Mouse (Mus musculus): ENCODE results near the gene D930048N14Rik. TPM values are rescaled to one million over a fixed set of nuclear protein-coding genes. Genes with fewer than 3 reads are reported as not detected.

Gene D930048N14Rik
- total and polyA plus RNA-seq, 3 experiments: 0.39 to 2.1 TPM; not detected in 1

- peak within 1 kb of the TSS; percentile 83 for H3K9ac ChIP-seq (ENCODE audit: control insufficient read depth, low read depth, low read length, poor library complexity, severe bottlenecking)
- H3K27ac ChIP-seq (ENCODE audit: control insufficient read depth, low read depth, low read length): peak within 1 kb of the TSS; percentile 92
- peaks cover 0 to 36% of the 10 kb centered on the region in 2 experiments; a peak in 2 of 4 replicates for H3K36me3 ChIP-seq (ENCODE audit: control insufficient read depth in 1 of 2, insufficient read depth in 2 of 2, low read length in 2 of 2)
- H3K9me3 ChIP-seq (replicated peaks; ENCODE audit: insufficient read depth, low read length): no peaks in the 10 kb centered on the region
- H3K27me3 ChIP-seq (ENCODE audit: control insufficient read depth in 1 of 2, insufficient read depth in 2 of 2, low read length in 2 of 2): no peaks in the 10 kb centered on the region
- H3K4me3 ChIP-seq (ENCODE audit: control insufficient read depth in 1 of 2, insufficient read depth in 1 of 2, low read depth in 2 of 2, low read length in 2 of 2): peak within 1 kb of the TSS; percentile 69 to 84
- peaks cover 7 to 44% of the 10 kb centered on the region in 2 experiments for H3K4me1 ChIP-seq (ENCODE audit: control insufficient read depth in 1 of 2, insufficient read depth in 2 of 2, low read length in 2 of 2)
- peak; percentile 95 for DNase-seq (ENCODE audit: low read depth, low spot score)
- peaks cover 31% of the 10 kb centered on the region for H3K79me2 ChIP-seq (ENCODE audit: control insufficient read depth, insufficient read depth, low read length, poor library complexity)
- peak; percentile 71 for TF ChIP-seq NELFE (IDR thresholded peaks at IDR 0.05; ENCODE audit: low read depth, low read length)
- TF ChIP-seq MAZ (IDR thresholded peaks at IDR 0.05; ENCODE audit: low read depth, low read length): peak; percentile 7; the same call in 1 of the 2 replicates
- peak; percentile 65; the same call in 1 of the 2 replicates for TF ChIP-seq TBP (IDR thresholded peaks at IDR 0.05; ENCODE audit: low read depth, low read length)
- no peak for TF ChIP-seq USF2 (IDR thresholded peaks at IDR 0.05; ENCODE audit: borderline replicate concordance in 1 of 2, insufficient read depth in 1 of 2, low read depth in 1 of 2, low read length in 2 of 2)
- peak; percentile 76 for TF ChIP-seq MYC (IDR thresholded peaks at IDR 0.05; ENCODE audit: low read depth, low read length)
- 0 out of 2 replicates have a peak, but pooled peaks have one; percentile 47 for TF ChIP-seq E2F4 (IDR thresholded peaks at IDR 0.05; ENCODE audit: borderline replicate concordance, low read depth, low read length)
- peak; percentile 80 for TF ChIP-seq MAX (IDR thresholded peaks at IDR 0.05; ENCODE audit: low read length)
- no peak; the same call in 1 of the 2 replicates for TF ChIP-seq KAT2A (conservative IDR thresholded peaks at IDR 0.05; ENCODE audit: low read depth, low read length)
- TF ChIP-seq SMC3 (IDR thresholded peaks at IDR 0.05; ENCODE audit: low read depth, low read length): peak; percentile 15; the same call in 1 of the 2 replicates
- TF ChIP-seq USF1 (IDR thresholded peaks at IDR 0.05; ENCODE audit: low read depth, low read length): peak; percentile 49
- TF ChIP-seq ZC3H11A (IDR thresholded peaks at IDR 0.05; ENCODE audit: low read depth, low read length): no peak
- TF ChIP-seq TCF12 (IDR thresholded peaks at IDR 0.05; ENCODE audit: low read depth, low read length): peak; percentile 66; the same call in 1 of the 2 replicates
- peak; percentile 80; the same call in 1 of the 2 replicates for TF ChIP-seq UBTF (IDR thresholded peaks at IDR 0.05; ENCODE audit: borderline replicate concordance, insufficient read depth, low read depth, low read length)
- TF ChIP-seq ELF1 (IDR thresholded peaks at IDR 0.05; ENCODE audit: low read depth, low read length): peak; percentile 79
- TF ChIP-seq CTCF (IDR thresholded peaks at IDR 0.05 in 2 of 3, conservative IDR thresholded peaks at IDR 0.05 in 1 of 3; ENCODE audit: control insufficient read depth in 1 of 3, insufficient read depth in 1 of 3, low read depth in 2 of 3, low read length in 3 of 3, poor library complexity in 1 of 3, severe bottlenecking in 1 of 3): 0 out of 6 replicates have a peak, but pooled peaks of 1 of the 3 experiments have one; percentile 25
- TF ChIP-seq ETS1 (IDR thresholded peaks at IDR 0.05; ENCODE audit: low read depth, low read length): peak; percentile 44; the same call in 1 of the 2 replicates
- no peak for TF ChIP-seq MYB (IDR thresholded peaks at IDR 0.05; ENCODE audit: low read depth, low read length)
- TF ChIP-seq JUND (IDR thresholded peaks at IDR 0.05; ENCODE audit: low read depth, low read length): no peak
- TF ChIP-seq RCOR1 (IDR thresholded peaks at IDR 0.05; ENCODE audit: low read depth, low read length): peak; percentile 38; the same call in 1 of the 2 replicates
- peak in 1 of 2 experiments; percentile 75; a peak in 3 of 4 replicates for TF ChIP-seq POLR2A (IDR thresholded peaks at IDR 0.05; ENCODE audit: control insufficient read depth in 1 of 2, insufficient read depth in 1 of 2, low read depth in 1 of 2, low read length in 2 of 2, poor library complexity in 1 of 2)
- peak; percentile 82 for TF ChIP-seq MXI1 (IDR thresholded peaks at IDR 0.05; ENCODE audit: low read depth, low read length)
- peak; percentile 82 for TF ChIP-seq HCFC1 (IDR thresholded peaks at IDR 0.05; ENCODE audit: low read depth, low read length)
- TF ChIP-seq TAL1 (IDR thresholded peaks at IDR 0.05; ENCODE audit: low read length): no peak
- TF ChIP-seq MEF2A (IDR thresholded peaks at IDR 0.05; ENCODE audit: extremely low read depth, insufficient replicate concordance, low read depth, low read length, poor library complexity, severe bottlenecking): no peak
- peak; percentile 79 for TF ChIP-seq NRF1 (IDR thresholded peaks at IDR 0.05; ENCODE audit: insufficient read depth, low read depth, low read length, poor library complexity, severe bottlenecking)
- TF ChIP-seq POLR2AphosphoS2 (IDR thresholded peaks at IDR 0.05; ENCODE audit: low read length): peak; percentile 86
- no peak for TF ChIP-seq MAFK (IDR thresholded peaks at IDR 0.05; ENCODE audit: borderline replicate concordance, low read depth, low read length)
- TF ChIP-seq RAD21 (IDR thresholded peaks at IDR 0.05; ENCODE audit: low read depth, low read length): no peak
- TF ChIP-seq CHD1 (IDR thresholded peaks at IDR 0.05; ENCODE audit: low read depth, low read length): 0 out of 2 replicates have a peak, but pooled peaks have one; percentile 93
- TF ChIP-seq ZMIZ1 (IDR thresholded peaks at IDR 0.05; ENCODE audit: low read depth, low read length): peak; percentile 84
- TF ChIP-seq BHLHE40 (IDR thresholded peaks at IDR 0.05; ENCODE audit: borderline replicate concordance, low read depth, low read length): peak; percentile 67; the same call in 1 of the 2 replicates
- peak in 1 of 2 experiments; percentile 50; a peak in 2 of 4 replicates for TF ChIP-seq EP300 (IDR thresholded peaks at IDR 0.05; ENCODE audit: low read depth in 1 of 2, low read length in 2 of 2)
- no peak for TF ChIP-seq ZKSCAN1 (IDR thresholded peaks at IDR 0.05; ENCODE audit: low read depth, low read length)
- TF ChIP-seq ZNF384 (IDR thresholded peaks at IDR 0.05; ENCODE audit: low read depth, low read length): peak; percentile 7; the same call in 1 of the 2 replicates
These were observed 15.0 kb upstream of the D930048N14Rik start, which contains the start of gene Rmnd5b for GRCm38 (mm10) chr11:51635525-51636322. Rmnd5b (minus strand) TSS chr11:51635896.
